Mouse (Mus musculus) embryonic facial prominence, embryonic 12.5 days (tissue): ENCODE measurements around the gene Ms4a18. TPM values are rescaled to one million over a fixed set of nuclear protein-coding genes. Genes with fewer than 3 reads are reported as not detected.

Experiments used
- ATAC-seq: fragments of 200-750 bp; cut with Nextera tagmentation; 2 replicates; pipeline ENCODE4 v1.8.0; 2017; ENCODE audit not compliant: insufficient number of reproducible peaks, insufficient read depth, low FRiP score, low TSS enrichment
- H3K27ac ChIP-seq: fragments of 300-500 bp; sonication (generic); 2 replicates; pipeline ENCODE4 v1.5.1; 2016; ENCODE audit warnings: mild to moderate bottlenecking
- H3K27me3 ChIP-seq: fragments of 300-500 bp; sonication (generic); 2 replicates; pipeline ENCODE4 v1.6.1; 2016; ENCODE audit warnings: mild to moderate bottlenecking, moderate library complexity
- H3K36me3 ChIP-seq: fragments of 300-500 bp; sonication (generic); 2 replicates; pipeline ENCODE4 v1.6.1; 2016; ENCODE audit warnings: mild to moderate bottlenecking
- H3K4me1 ChIP-seq: fragments of 300-500 bp; sonication (generic); 2 replicates; pipeline ENCODE4 v1.6.1; 2016
- H3K4me2 ChIP-seq: fragments of 300-500 bp; sonication (generic); replicated peaks from 2 replicates; pipeline ENCODE4 v1.6.1; 2016; ENCODE audit warnings: mild to moderate bottlenecking, moderate library complexity
- H3K4me3 ChIP-seq: fragments of 300-500 bp; sonication (generic); 2 replicates; pipeline ENCODE4 v1.5.1; 2016; ENCODE audit warnings: mild to moderate bottlenecking
- H3K9ac ChIP-seq: fragments of 300-500 bp; sonication (generic); 2 replicates; pipeline ENCODE4 v1.6.1; 2016; ENCODE audit warnings: mild to moderate bottlenecking, moderate library complexity
- H3K9me3 ChIP-seq: fragments of 300-500 bp; sonication (generic); 2 replicates; pipeline ENCODE4 v1.6.1; 2016; ENCODE audit warnings: mild to moderate bottlenecking, moderate library complexity
- WGBS: fragments of 180-500 bp; shearing (Covaris S2); methylation state at CpG from one replicate; pipeline ENCODE4 v1.1.7; 2016; 5-methylcytosine and 5-hydroxymethylcytosine counted together
- polyA plus RNA-seq: library from polyadenylated mRNA; unstranded; fragments of >200 nt; fragmentation: Nextera tagmentation; extraction: Ambion mirVana; gene quantifications from 2 replicates; pipeline ENCODE4 v1.2.1, GENCODE M21; 2016

Ms4a18 gene
- polyA plus RNA-seq, 1 experiment from 2014 or later, result not detected

- Histone ChIP-seq H3K27me3 (no peaks in the 10 kb centered on the region), H3K4me2 (peak overlapping the region; percentile 64), H3K9me3 (no peaks in the 10 kb centered on the region), H3K4me1 (no peaks in the 10 kb centered on the region), H3K27ac (no peak overlapping the region), H3K4me3 (peak overlapping the region; percentile 39), H3K36me3 (no peaks in the 10 kb centered on the region), H3K9ac (0 out of 2 replicates have a peak overlapping the region, but pooled peaks have one; percentile 31)
- peak; percentile 73; the same call in 1 of the 2 replicates for ATAC-seq
- 32% methylated on average over 5 of the region's 5 CpGs for WGBS
Observed at GRCm38 (mm10) chr19:11044671-11044995, 26.8 kb upstream of the Ms4a18 start.

- no peaks in the 10 kb centered on the region for H3K27me3 ChIP-seq
- no peak overlapping the region for H3K27ac ChIP-seq
- no peaks in the 10 kb centered on the region for H3K4me1 ChIP-seq
- H3K4me2 ChIP-seq, result no peak overlapping the region
- H3K36me3 ChIP-seq, result no peaks in the 10 kb centered on the region
- no peak overlapping the region for H3K4me3 ChIP-seq
- no peak for ATAC-seq
- no peaks in the 10 kb centered on the region for H3K9me3 ChIP-seq
- no peak overlapping the region for H3K9ac ChIP-seq
Observed at GRCm38 (mm10) chr19:11037570-11037969, 19.7 kb upstream of the Ms4a18 start.

- H3K9me3 ChIP-seq, result no peaks in the 10 kb centered on the region
- no peak overlapping the region for H3K4me2 ChIP-seq
- H3K4me1 ChIP-seq, result no peaks in the 10 kb centered on the region
- no peak overlapping the region for H3K9ac ChIP-seq
- no peak for ATAC-seq
- H3K27ac ChIP-seq, result no peak overlapping the region
- no peak overlapping the region for H3K4me3 ChIP-seq
- no peaks in the 10 kb centered on the region for H3K27me3 ChIP-seq
- H3K36me3 ChIP-seq, result no peaks in the 10 kb centered on the region
Observed at GRCm38 (mm10) chr19:11022382-11022781, 4.6 kb upstream of the Ms4a18 start.

- no peaks in the 10 kb centered on the region for H3K27me3 ChIP-seq
- H3K4me2 ChIP-seq, result no peak overlapping the region
- no peak for ATAC-seq
- H3K27ac ChIP-seq, result no peak overlapping the region
- no peaks in the 10 kb centered on the region for H3K4me1 ChIP-seq
- no peak overlapping the region for H3K9ac ChIP-seq
- no peak overlapping the region for H3K4me3 ChIP-seq
- WGBS, result 86% methylated on average over 2 of the region's 2 CpGs
- H3K36me3 ChIP-seq, result no peaks in the 10 kb centered on the region
- no peaks in the 10 kb centered on the region for H3K9me3 ChIP-seq
Observed at GRCm38 (mm10) chr19:11017251-11017650, 580 bp downstream of the Ms4a18 start.

- no peaks in the 10 kb centered on the region for H3K9me3 ChIP-seq
- H3K36me3 ChIP-seq, result no peaks in the 10 kb centered on the region
- no peaks in the 10 kb centered on the region for H3K4me1 ChIP-seq
- no peak overlapping the region for H3K4me2 ChIP-seq
- H3K9ac ChIP-seq, result no peak overlapping the region
- ATAC-seq, result no peak
- no peaks in the 10 kb centered on the region for H3K27me3 ChIP-seq
- WGBS, result 76% methylated on average over 1 of the region's 1 CpGs
- no peak overlapping the region for H3K4me3 ChIP-seq
- no peak overlapping the region for H3K27ac ChIP-seq
Observed at GRCm38 (mm10) chr19:11015998-11016397, 1.8 kb downstream of the Ms4a18 start.

GRCm38 (mm10) chr19:11015468-11015867 is 2.4 kb downstream of the Ms4a18 start:
- H3K27me3 ChIP-seq, result no peaks in the 10 kb centered on the region
- H3K36me3 ChIP-seq, result no peaks in the 10 kb centered on the region
- no peak overlapping the region for H3K27ac ChIP-seq
- no peak for ATAC-seq
- no peak overlapping the region for H3K9ac ChIP-seq
- H3K9me3 ChIP-seq, result no peaks in the 10 kb centered on the region
- no peak overlapping the region for H3K4me3 ChIP-seq
- no peaks in the 10 kb centered on the region for H3K4me1 ChIP-seq
- no peak overlapping the region for H3K4me2 ChIP-seq

GRCm38 (mm10) chr19:10993150-10993549 is 24.7 kb downstream of the Ms4a18 start, which contains the start of gene Ms4a15:
Gene Ms4a15 (minus strand): TSS chr19:10993250.
- Histone ChIP-seq H3K36me3 (no peaks in the 10 kb centered on the region), H3K4me3 (no peak within 1 kb of the TSS), H3K27me3 (no peaks in the 10 kb centered on the region), H3K4me1 (no peaks in the 10 kb centered on the region), H3K9me3 (no peaks in the 10 kb centered on the region), H3K4me2 (no peak within 1 kb of the TSS), H3K9ac (no peak within 1 kb of the TSS), H3K27ac (no peak within 1 kb of the TSS)
- 89% methylated on average over 7 of the region's 7 CpGs for WGBS
- no peak for ATAC-seq

- Histone ChIP-seq H3K4me1 (no peaks in the 10 kb centered on the region), H3K4me3 (no peak overlapping the region), H3K27ac (no peak overlapping the region), H3K36me3 (no peaks in the 10 kb centered on the region), H3K9ac (no peak overlapping the region), H3K9me3 (no peaks in the 10 kb centered on the region), H3K27me3 (no peaks in the 10 kb centered on the region), H3K4me2 (no peak overlapping the region)
- ATAC-seq, result no peak
Observed at GRCm38 (mm10) chr19:10991911-10992310, 25.9 kb downstream of the Ms4a18 start.

- Histone ChIP-seq H3K4me3 (no peak overlapping the region), H3K27ac (no peak overlapping the region), H3K9ac (no peak overlapping the region), H3K9me3 (no peaks in the 10 kb centered on the region), H3K4me2 (no peak overlapping the region), H3K4me1 (no peaks in the 10 kb centered on the region), H3K36me3 (no peaks in the 10 kb centered on the region), H3K27me3 (no peaks in the 10 kb centered on the region)
- no peak for ATAC-seq
- 53% methylated on average over 1 of the region's 1 CpGs for WGBS
Observed at GRCm38 (mm10) chr19:10990751-10991150, 27.1 kb downstream of the Ms4a18 start.

- H3K36me3 ChIP-seq, result no peaks in the 10 kb centered on the region
- no peak overlapping the region for H3K27ac ChIP-seq
- H3K4me1 ChIP-seq, result no peaks in the 10 kb centered on the region
- ATAC-seq, result no peak
- H3K4me2 ChIP-seq, result no peak overlapping the region
- no peak overlapping the region for H3K4me3 ChIP-seq
- no peak overlapping the region for H3K9ac ChIP-seq
- no peaks in the 10 kb centered on the region for H3K27me3 ChIP-seq
- no peaks in the 10 kb centered on the region for H3K9me3 ChIP-seq
- 79% methylated on average over 1 of the region's 1 CpGs for WGBS
Observed at GRCm38 (mm10) chr19:10988563-10988962, 29.3 kb downstream of the Ms4a18 start.

- no peaks in the 10 kb centered on the region for H3K27me3 ChIP-seq
- H3K4me3 ChIP-seq, result no peak overlapping the region
Observed at GRCm38 (mm10) chr19:10985889-10986288, 31.9 kb downstream of the Ms4a18 start.

GRCm38 (mm10) chr19:10984551-10984950 is 33.3 kb downstream of the Ms4a18 start:
- Histone ChIP-seq H3K4me2 (no peak overlapping the region), H3K27me3 (no peaks in the 10 kb centered on the region), H3K4me1 (no peaks in the 10 kb centered on the region; the same call in 1 of the 2 replicates), H3K9me3 (no peaks in the 10 kb centered on the region), H3K4me3 (no peak overlapping the region), H3K9ac (no peak overlapping the region), H3K36me3 (no peaks in the 10 kb centered on the region), H3K27ac (no peak overlapping the region)
- WGBS, result 79% methylated on average over 13 of the region's 13 CpGs
- no peak for ATAC-seq

More at GRCm38 (mm10) chr19:10985889-10986288, 31.9 kb downstream of the Ms4a18 start:
- Histone ChIP-seq H3K4me1 (no peaks in the 10 kb centered on the region), H3K9me3 (no peaks in the 10 kb centered on the region), H3K27ac (no peak overlapping the region), H3K4me2 (no peak overlapping the region), H3K9ac (no peak overlapping the region), H3K36me3 (no peaks in the 10 kb centered on the region)
- 91% methylated on average over 4 of the region's 4 CpGs for WGBS
- no peak for ATAC-seq

GRCm38 (mm10) chr19:10983146-10983545 is 34.7 kb downstream of the Ms4a18 start:
- Histone ChIP-seq H3K36me3 (no peaks in the 10 kb centered on the region), H3K9me3 (no peaks in the 10 kb centered on the region), H3K4me2 (0 out of 2 replicates have a peak overlapping the region, but pooled peaks have one; percentile 12), H3K27ac (no peak overlapping the region), H3K4me3 (no peak overlapping the region), H3K9ac (no peak overlapping the region), H3K27me3 (no peaks in the 10 kb centered on the region), H3K4me1 (no peaks in the 10 kb centered on the region; the same call in 1 of the 2 replicates)
- 23% methylated on average over 14 of the region's 14 CpGs for whole genome bisulfite sequencing
- ATAC-seq, result no peak
